Mouse (Mus musculus): ENCODE measurements around the gene Lmo1. TPM values are rescaled to one million over a fixed set of nuclear protein-coding genes. Genes with fewer than 3 reads are reported as not detected.

Lmo1 gene
- polyA plus RNA-seq, 1 experiment from 2014 or later, result 11.8 TPM

DNA sequence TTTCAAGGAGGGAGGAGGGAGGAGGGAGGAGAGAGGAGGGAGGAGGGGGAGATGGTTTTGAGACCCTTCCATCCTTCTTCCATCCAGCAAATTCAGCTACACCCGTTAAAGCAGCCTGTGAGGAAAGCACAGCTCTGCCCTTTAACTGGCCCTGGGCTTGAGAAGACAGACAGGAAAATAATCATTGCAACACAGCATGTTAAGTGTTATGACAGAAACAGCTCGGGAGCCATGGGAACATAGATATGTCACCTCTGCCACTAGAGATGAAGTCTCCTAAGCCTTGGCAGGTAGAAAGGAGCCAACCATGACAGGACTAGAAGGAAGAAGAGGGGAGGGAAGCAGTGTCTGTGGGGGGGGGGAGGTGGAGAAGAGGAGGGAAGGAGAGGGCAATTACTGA, 31.4 kb upstream of the Lmo1 start:
- 43% methylated on average over 2 of the region's 2 CpGs for WGBS
- Histone ChIP-seq H3K4me1 (replicated peaks; ENCODE audit: control insufficient read depth, insufficient read depth, low read length) (no peaks in the 10 kb centered on the region), H3K36me3 (ENCODE audit: control insufficient read depth, insufficient read depth, low read length) (no peaks in the 10 kb centered on the region), H3K4me2 (ENCODE audit: low read depth, low read length) (no peak overlapping the region), H3K27me3 (ENCODE audit: control insufficient read depth, insufficient read depth, low read depth, low read length) (no peaks in the 10 kb centered on the region), H3K9me3 (ENCODE audit: control insufficient read depth, low read length) (no peaks in the 10 kb centered on the region), H3K4me3 (ENCODE audit: low read length) (no peak overlapping the region), H3K27ac (ENCODE audit: low read length) (no peak overlapping the region), H3K9ac (ENCODE audit: low read length) (no peak overlapping the region)
- ATAC-seq (ENCODE audit: low read depth), result no peak

DNA sequence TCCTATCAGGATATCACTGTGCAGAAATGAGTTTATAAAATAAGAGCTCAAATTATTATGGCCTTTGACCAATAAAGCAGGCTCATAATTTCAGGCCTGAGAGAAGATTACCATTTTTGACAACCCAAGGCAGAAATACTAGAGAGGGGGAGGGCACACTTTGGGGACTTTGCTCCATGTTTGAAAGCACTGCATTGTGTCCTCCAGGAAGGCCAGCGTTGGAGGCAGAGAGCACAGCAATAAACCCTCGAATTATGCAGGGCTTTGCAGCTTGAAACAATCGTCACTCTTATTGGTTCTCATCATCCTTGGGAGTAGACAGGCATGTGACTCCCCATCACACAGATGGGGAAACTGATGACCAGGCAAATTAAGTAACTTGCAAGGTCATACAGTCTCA, 28.1 kb upstream of the Lmo1 start:
- no peaks in the 10 kb centered on the region for H3K4me1 ChIP-seq (replicated peaks; ENCODE audit: control insufficient read depth, insufficient read depth, low read length)
- H3K9ac ChIP-seq (ENCODE audit: low read length), result no peak overlapping the region
- WGBS, result 65% methylated on average over 3 of the region's 3 CpGs
- H3K4me2 ChIP-seq (ENCODE audit: low read depth, low read length), result no peak overlapping the region
- no peaks in the 10 kb centered on the region for H3K27me3 ChIP-seq (ENCODE audit: control insufficient read depth, insufficient read depth, low read depth, low read length)
- no peak overlapping the region for H3K4me3 ChIP-seq (ENCODE audit: low read length)
- no peaks in the 10 kb centered on the region for H3K9me3 ChIP-seq (ENCODE audit: control insufficient read depth, low read length)
- H3K27ac ChIP-seq (ENCODE audit: low read length), result no peak overlapping the region
- H3K36me3 ChIP-seq (ENCODE audit: control insufficient read depth, insufficient read depth, low read length), result no peaks in the 10 kb centered on the region
- ATAC-seq (ENCODE audit: low read depth), result no peak

DNA sequence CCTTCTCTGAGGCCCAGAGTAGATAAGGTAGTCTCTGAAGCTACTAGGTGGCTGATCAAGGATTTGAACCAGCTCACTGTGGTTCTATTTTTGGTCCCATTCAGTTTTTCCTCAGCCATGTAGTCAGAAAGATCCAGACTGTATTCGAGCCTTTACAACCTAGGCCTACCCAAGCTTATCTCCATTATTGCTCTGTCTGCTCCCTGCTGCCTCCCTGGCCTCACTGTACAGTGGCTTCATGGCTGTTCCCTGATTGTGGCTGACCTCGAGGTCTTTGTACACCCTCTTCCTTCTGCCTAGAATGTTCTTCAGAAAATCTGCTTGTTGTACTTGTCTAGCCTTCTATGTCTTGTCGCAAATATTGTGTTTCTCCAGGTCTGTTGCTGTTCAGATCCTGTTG, 25.6 kb upstream of the Lmo1 start:
- H3K9me3 ChIP-seq (ENCODE audit: control insufficient read depth, low read length), result no peaks in the 10 kb centered on the region
- ATAC-seq (ENCODE audit: low read depth), result no peak
- no peaks in the 10 kb centered on the region for H3K27me3 ChIP-seq (ENCODE audit: control insufficient read depth, insufficient read depth, low read depth, low read length)
- no peaks in the 10 kb centered on the region for H3K4me1 ChIP-seq (replicated peaks; ENCODE audit: control insufficient read depth, insufficient read depth, low read length)
- no peaks in the 10 kb centered on the region for H3K36me3 ChIP-seq (ENCODE audit: control insufficient read depth, insufficient read depth, low read length)
- no peak overlapping the region for H3K27ac ChIP-seq (ENCODE audit: low read length)
- WGBS, result 68% methylated on average over 3 of the region's 3 CpGs
- no peak overlapping the region for H3K9ac ChIP-seq (ENCODE audit: low read length)
- H3K4me3 ChIP-seq (ENCODE audit: low read length), result no peak overlapping the region
- no peak overlapping the region for H3K4me2 ChIP-seq (ENCODE audit: low read depth, low read length)

DNA sequence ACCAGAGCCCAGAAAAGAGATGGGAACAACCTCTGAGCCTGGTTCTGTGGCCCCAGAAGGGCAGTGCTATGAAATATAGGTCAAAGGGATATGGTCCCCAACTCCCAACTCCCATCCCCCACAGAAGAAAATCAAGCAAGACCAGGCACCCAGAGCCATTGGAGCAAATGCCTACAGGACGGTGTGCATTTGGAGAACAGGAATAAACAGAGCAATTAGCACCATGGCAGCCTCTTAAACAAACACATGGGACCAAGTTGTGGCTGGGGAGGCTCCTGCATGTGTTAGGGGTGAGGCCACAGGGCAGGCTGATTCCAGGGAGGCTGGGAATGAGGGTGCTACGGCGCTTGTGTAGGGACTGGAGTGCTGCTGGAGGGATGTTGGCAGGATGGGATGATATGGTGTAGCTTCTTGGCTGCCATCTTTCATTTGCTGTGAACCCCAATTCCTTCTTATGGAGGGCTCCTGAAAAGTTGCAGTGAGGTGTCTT, 22.2 kb upstream of the Lmo1 start:
- H3K4me2 ChIP-seq (ENCODE audit: low read depth, low read length), result no peak overlapping the region
- 44% methylated on average over 3 of the region's 3 CpGs for WGBS
- H3K4me1 ChIP-seq (replicated peaks; ENCODE audit: control insufficient read depth, insufficient read depth, low read length), result no peaks in the 10 kb centered on the region
- H3K27ac ChIP-seq (ENCODE audit: low read length), result no peak overlapping the region
- no peaks in the 10 kb centered on the region for H3K36me3 ChIP-seq (ENCODE audit: control insufficient read depth, insufficient read depth, low read length)
- no peaks in the 10 kb centered on the region for H3K27me3 ChIP-seq (ENCODE audit: control insufficient read depth, insufficient read depth, low read depth, low read length)
- no peak overlapping the region for H3K4me3 ChIP-seq (ENCODE audit: low read length)
- no peak overlapping the region for H3K9ac ChIP-seq (ENCODE audit: low read length)
- no peaks in the 10 kb centered on the region for H3K9me3 ChIP-seq (ENCODE audit: control insufficient read depth, low read length)
- ATAC-seq (ENCODE audit: low read depth), result no peak

DNA sequence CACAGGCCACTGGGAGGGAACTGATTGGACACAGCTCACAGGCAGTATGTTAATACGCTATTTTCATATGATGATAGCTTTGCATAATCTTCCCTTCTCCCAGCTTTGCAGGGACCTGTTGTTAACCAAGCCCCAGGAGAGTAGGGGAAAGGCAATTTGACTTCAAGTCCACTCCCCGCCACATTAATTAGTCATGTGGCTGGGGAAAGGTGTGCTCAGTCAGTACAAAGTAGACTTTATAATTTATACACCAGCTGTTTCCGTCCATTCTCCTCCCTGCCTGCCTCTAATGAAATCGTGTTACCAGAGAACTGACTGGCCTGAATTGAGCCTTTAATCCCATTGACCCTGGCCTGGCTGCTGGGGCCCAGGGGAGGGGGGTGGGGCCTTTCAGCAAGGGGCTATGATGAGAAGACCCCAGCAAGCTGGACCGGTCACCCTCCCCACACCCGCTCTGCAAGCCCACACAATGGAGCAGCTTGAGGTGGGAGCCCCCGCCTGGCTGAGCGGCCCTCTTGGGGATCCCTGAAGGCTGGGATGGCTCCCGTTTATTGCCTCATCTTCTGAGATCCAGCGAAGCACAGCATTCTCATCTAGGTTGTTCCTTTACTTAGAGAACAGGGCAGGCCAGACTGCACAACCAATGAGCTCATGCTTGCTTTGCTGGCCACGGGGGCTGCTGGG, 21.5 kb upstream of the Lmo1 start:
- ATAC-seq (ENCODE audit: low read depth), result no peak
- H3K4me3 ChIP-seq (ENCODE audit: low read length), result no peak overlapping the region
- H3K36me3 ChIP-seq (ENCODE audit: control insufficient read depth, insufficient read depth, low read length), result no peaks in the 10 kb centered on the region
- H3K27me3 ChIP-seq (ENCODE audit: control insufficient read depth, insufficient read depth, low read depth, low read length), result no peaks in the 10 kb centered on the region
- H3K9me3 ChIP-seq (ENCODE audit: control insufficient read depth, low read length), result no peaks in the 10 kb centered on the region
- H3K4me2 ChIP-seq (ENCODE audit: low read depth, low read length), result no peak overlapping the region
- H3K27ac ChIP-seq (ENCODE audit: low read length), result no peak overlapping the region
- peaks cover 2% of the 10 kb centered on the region; the same call in 1 of the 2 replicates for H3K4me1 ChIP-seq (replicated peaks; ENCODE audit: control insufficient read depth, insufficient read depth, low read length)
- 51% methylated on average over 11 of the region's 11 CpGs for WGBS
- H3K9ac ChIP-seq (ENCODE audit: low read length), result no peak overlapping the region

DNA sequence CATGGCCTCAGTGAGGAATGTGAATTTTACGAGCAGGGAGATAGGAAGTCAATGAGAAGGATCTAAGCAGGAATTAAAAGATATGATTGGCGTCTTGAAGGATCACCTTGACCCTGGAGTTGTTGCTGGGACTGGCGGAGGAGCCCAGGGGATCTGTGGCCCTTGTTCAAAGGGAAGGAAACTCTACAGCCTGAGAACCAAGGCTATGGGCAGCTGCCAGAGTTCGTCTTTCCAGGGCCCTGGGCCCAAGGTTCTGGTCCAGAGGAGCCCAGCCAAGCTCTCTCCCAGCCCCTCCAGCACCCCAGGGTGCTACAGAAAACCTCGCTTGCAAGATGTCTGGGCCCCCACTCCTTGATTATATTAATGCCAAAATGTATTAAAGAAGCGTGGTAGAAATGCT, 21.0 kb upstream of the Lmo1 start:
- Histone ChIP-seq H3K9ac (ENCODE audit: low read length) (no peak overlapping the region), H3K4me1 (replicated peaks; ENCODE audit: control insufficient read depth, insufficient read depth, low read length) (peaks cover 4% of the 10 kb centered on the region; the same call in 1 of the 2 replicates), H3K27ac (ENCODE audit: low read length) (no peak overlapping the region), H3K36me3 (ENCODE audit: control insufficient read depth, insufficient read depth, low read length) (no peaks in the 10 kb centered on the region), H3K9me3 (ENCODE audit: control insufficient read depth, low read length) (no peaks in the 10 kb centered on the region), H3K4me2 (ENCODE audit: low read depth, low read length) (no peak overlapping the region), H3K27me3 (ENCODE audit: control insufficient read depth, insufficient read depth, low read depth, low read length) (no peaks in the 10 kb centered on the region), H3K4me3 (ENCODE audit: low read length) (no peak overlapping the region)
- ATAC-seq (ENCODE audit: low read depth), result no peak
- WGBS, result 67% methylated on average over 6 of the region's 6 CpGs

GRCm38 (mm10) chr7:109194850-109195249, 19.8 kb upstream of the Lmo1 start:
- H3K4me3 ChIP-seq (ENCODE audit: low read length), result no peak overlapping the region
- H3K9ac ChIP-seq (ENCODE audit: low read length), result no peak overlapping the region
- no peaks in the 10 kb centered on the region for H3K9me3 ChIP-seq (ENCODE audit: control insufficient read depth, low read length)
- H3K36me3 ChIP-seq (ENCODE audit: control insufficient read depth, insufficient read depth, low read length), result no peaks in the 10 kb centered on the region
- H3K4me1 ChIP-seq (replicated peaks; ENCODE audit: control insufficient read depth, insufficient read depth, low read length), result peaks cover 7% of the 10 kb centered on the region; the same call in 1 of the 2 replicates
- no peak for ATAC-seq (ENCODE audit: low read depth)
- H3K4me2 ChIP-seq (ENCODE audit: low read depth, low read length), result no peak overlapping the region
- H3K27ac ChIP-seq (ENCODE audit: low read length), result no peak overlapping the region
- H3K27me3 ChIP-seq (ENCODE audit: control insufficient read depth, insufficient read depth, low read depth, low read length), result no peaks in the 10 kb centered on the region
- 87% methylated on average over 1 of the region's 1 CpGs for WGBS

DNA sequence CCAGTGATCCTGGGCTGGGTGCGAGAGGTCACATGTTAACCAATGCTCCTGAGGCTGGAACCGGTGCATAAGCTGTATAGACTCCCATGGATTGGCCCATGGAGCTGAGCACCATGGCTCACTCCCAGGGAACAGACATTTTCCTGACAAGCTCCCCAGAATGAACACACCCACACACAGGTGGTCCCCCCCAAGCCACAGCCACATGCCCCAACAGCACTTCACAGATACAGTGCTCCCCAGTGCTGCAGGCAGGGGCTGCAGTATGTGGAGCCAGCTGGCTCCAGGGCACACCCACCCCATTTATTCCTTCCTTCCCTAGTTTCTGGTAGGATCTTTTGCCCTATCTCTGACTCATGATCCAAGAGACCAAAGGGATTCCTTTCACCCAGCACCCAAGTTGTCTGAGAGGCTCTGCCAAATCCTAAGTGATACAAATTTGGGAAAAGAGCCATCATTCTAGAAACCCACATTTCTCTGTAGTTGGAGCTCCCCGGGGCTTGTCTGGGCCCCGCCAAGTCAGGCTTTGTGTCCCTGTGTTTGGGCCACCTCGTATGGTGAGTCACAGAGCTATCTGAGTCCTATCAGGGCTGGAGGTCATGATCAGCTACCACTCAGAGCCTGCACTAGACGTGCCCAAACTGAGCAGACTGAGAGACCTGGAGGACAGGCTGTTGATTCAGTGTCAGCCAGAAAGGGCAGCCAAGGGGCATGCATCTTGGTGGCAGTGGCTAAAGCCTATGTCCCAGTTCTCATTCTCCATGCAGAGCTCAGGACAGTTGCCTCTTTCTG, 12.4 kb upstream of the Lmo1 start:
- ATAC-seq (ENCODE audit: low read depth), result no peak
- H3K9me3 ChIP-seq (ENCODE audit: control insufficient read depth, low read length), result no peaks in the 10 kb centered on the region
- WGBS, result 58% methylated on average over 6 of the region's 6 CpGs
- no peaks in the 10 kb centered on the region for H3K36me3 ChIP-seq (ENCODE audit: control insufficient read depth, insufficient read depth, low read length)
- no peaks in the 10 kb centered on the region; the same call in 1 of the 2 replicates for H3K27me3 ChIP-seq (ENCODE audit: control insufficient read depth, insufficient read depth, low read depth, low read length)
- H3K4me3 ChIP-seq (ENCODE audit: low read length), result no peak overlapping the region
- H3K9ac ChIP-seq (ENCODE audit: low read length), result no peak overlapping the region
- peaks cover 7% of the 10 kb centered on the region; the same call in 1 of the 2 replicates for H3K4me1 ChIP-seq (replicated peaks; ENCODE audit: control insufficient read depth, insufficient read depth, low read length)
- H3K27ac ChIP-seq (ENCODE audit: low read length), result no peak overlapping the region
- H3K4me2 ChIP-seq (ENCODE audit: low read depth, low read length), result no peak overlapping the region

GRCm38 (mm10) chr7:109185975-109186374, 11.0 kb upstream of the Lmo1 start:
- no peak overlapping the region for H3K4me3 ChIP-seq (ENCODE audit: low read length)
- 84% methylated on average over 2 of the region's 2 CpGs for WGBS
- ATAC-seq (ENCODE audit: low read depth), result no peak
- H3K36me3 ChIP-seq (ENCODE audit: control insufficient read depth, insufficient read depth, low read length), result no peaks in the 10 kb centered on the region
- H3K9me3 ChIP-seq (ENCODE audit: control insufficient read depth, low read length), result no peaks in the 10 kb centered on the region
- H3K27ac ChIP-seq (ENCODE audit: low read length), result no peak overlapping the region
- H3K4me1 ChIP-seq (replicated peaks; ENCODE audit: control insufficient read depth, insufficient read depth, low read length), result peaks cover 3% of the 10 kb centered on the region; the same call in 1 of the 2 replicates
- no peak overlapping the region for H3K9ac ChIP-seq (ENCODE audit: low read length)
- H3K4me2 ChIP-seq (ENCODE audit: low read depth, low read length), result no peak overlapping the region
- no peaks in the 10 kb centered on the region; the same call in 1 of the 2 replicates for H3K27me3 ChIP-seq (ENCODE audit: control insufficient read depth, insufficient read depth, low read depth, low read length)

Measured in lung, embryonic 16.5 days (tissue).